Mouse (Mus musculus) MEL (cell line): ENCODE data around the gene Fads1. TPM values are rescaled to one million over a fixed set of nuclear protein-coding genes. Genes with fewer than 3 reads are reported as not detected.

Source experiments
- DNase-seq: peaks from one replicate; pipeline ENCODE4 v3.0.0; 2011; ENCODE audit warnings: low read depth, low spot score
- H3K27ac ChIP-seq: 2 replicates; pipeline ENCODE4 v1.5.1; 2012; ENCODE audit warnings: low read depth, mild to moderate bottlenecking, control low read depth, low read length, moderate library complexity; ENCODE audit not compliant: control insufficient read depth
- H3K27me3 ChIP-seq, 2 experiments: fragments of 150-350 bp in 1 of 2; sonication (generic) in 1 of 2; 2 replicates each; pipeline ENCODE4 v1.6.1; 2012; ENCODE audit warnings: low read length in 2 of 2, mild to moderate bottlenecking in 2 of 2, improper control_type of control experiment in 1 of 2, moderate library complexity in 1 of 2; ENCODE audit not compliant: insufficient read depth in 2 of 2, control insufficient read depth in 1 of 2
- H3K36me3 ChIP-seq, 2 experiments: 2 replicates each; pipeline ENCODE4 v1.6.1; 2012 to 2014; ENCODE audit warnings: low read length in 2 of 2, improper control_type of control experiment in 1 of 2, inconsistent platforms in 1 of 2, mild to moderate bottlenecking in 1 of 2; ENCODE audit not compliant: insufficient read depth in 2 of 2, control insufficient read depth in 1 of 2
- H3K4me1 ChIP-seq, 2 experiments: fragments of 150-350 bp in 1 of 2; sonication (generic) in 1 of 2; 2 replicates each; pipeline ENCODE4 v1.6.1; 2012; ENCODE audit warnings: low read length in 2 of 2, improper control_type of control experiment in 1 of 2, mild to moderate bottlenecking in 1 of 2; ENCODE audit not compliant: insufficient read depth in 2 of 2, control insufficient read depth in 1 of 2
- H3K4me3 ChIP-seq, 2 experiments: fragments of 150-350 bp in 1 of 2; sonication (generic) in 1 of 2; 2 replicates each; pipeline ENCODE4 v1.5.1; 2012; ENCODE audit warnings: low read depth in 2 of 2, low read length in 2 of 2, mild to moderate bottlenecking in 2 of 2, moderate library complexity in 2 of 2, control low read depth in 1 of 2, improper control_type of control experiment in 1 of 2; ENCODE audit not compliant: control insufficient read depth in 1 of 2, insufficient read depth in 1 of 2
- H3K79me2 ChIP-seq: 2 replicates; pipeline ENCODE4 v1.6.1; 2012; ENCODE audit warnings: mild to moderate bottlenecking, low read length, moderate library complexity; ENCODE audit not compliant: control insufficient read depth, poor library complexity, insufficient read depth
- H3K9ac ChIP-seq: 2 replicates; pipeline ENCODE4 v1.6.1; 2012; ENCODE audit warnings: low read depth, mild to moderate bottlenecking, control low read depth, low read length, moderate library complexity; ENCODE audit not compliant: control insufficient read depth, poor library complexity, severe bottlenecking
- H3K9me3 ChIP-seq: fragments of 150-350 bp; sonication (generic); replicated peaks from 2 replicates; pipeline ENCODE4 v1.6.1; 2012; ENCODE audit warnings: mild to moderate bottlenecking, low read length, improper control_type of control experiment, moderate library complexity; ENCODE audit not compliant: insufficient read depth
- BHLHE40 ChIP-seq: IDR thresholded peaks from 2 replicates; pipeline ENCODE4 v1.6.1; 2012; ENCODE audit warnings: low read depth, mild to moderate bottlenecking, inconsistent platforms, low read length, improper control_type of control experiment, borderline replicate concordance
- CHD1 ChIP-seq: IDR thresholded peaks from 2 replicates; pipeline ENCODE4 v1.6.1; 2012; ENCODE audit warnings: low read depth, mild to moderate bottlenecking, inconsistent platforms, low read length, improper control_type of control experiment
- ETS1 ChIP-seq: IDR thresholded peaks from 2 replicates; pipeline ENCODE4 v1.6.1; 2012; ENCODE audit warnings: low read depth, mild to moderate bottlenecking, inconsistent platforms, low read length, improper control_type of control experiment, moderate library complexity
- HCFC1 ChIP-seq: IDR thresholded peaks from 2 replicates; pipeline ENCODE4 v1.6.1; 2012; ENCODE audit warnings: low read depth, mild to moderate bottlenecking, inconsistent platforms, low read length, improper control_type of control experiment, moderate library complexity
- MAX ChIP-seq: IDR thresholded peaks from 2 replicates; pipeline ENCODE4 v1.6.1; 2011; ENCODE audit warnings: low read length, improper control_type of control experiment
- MEF2A ChIP-seq: IDR thresholded peaks from 2 replicates; pipeline ENCODE4 v1.6.1; 2014; ENCODE audit warnings: low read depth, mild to moderate bottlenecking, inconsistent platforms, low read length, improper control_type of control experiment; ENCODE audit not compliant: poor library complexity, insufficient replicate concordance, severe bottlenecking; ENCODE audit errors: extremely low read depth
- MXI1 ChIP-seq: IDR thresholded peaks from 2 replicates; pipeline ENCODE4 v1.6.1; 2011; ENCODE audit warnings: mild to moderate bottlenecking, low read depth, low read length, improper control_type of control experiment
- MYB ChIP-seq: IDR thresholded peaks from 2 replicates; pipeline ENCODE4 v1.6.1; 2011; ENCODE audit warnings: mild to moderate bottlenecking, low read depth, low read length, improper control_type of control experiment
- MYC ChIP-seq: IDR thresholded peaks from 2 replicates; pipeline ENCODE4 v1.6.1; 2011; ENCODE audit warnings: low read depth, mild to moderate bottlenecking, low read length, improper control_type of control experiment, moderate library complexity
- NELFE ChIP-seq: IDR thresholded peaks from 2 replicates; pipeline ENCODE4 v1.6.1; 2011; ENCODE audit warnings: low read depth, low read length, improper control_type of control experiment
- NRF1 ChIP-seq: IDR thresholded peaks from 2 replicates; pipeline ENCODE4 v1.6.1; 2014; ENCODE audit warnings: low read depth, mild to moderate bottlenecking, inconsistent platforms, low read length, improper control_type of control experiment, moderate library complexity; ENCODE audit not compliant: poor library complexity, insufficient read depth, severe bottlenecking
- POLR2A ChIP-seq, 2 experiments: IDR thresholded peaks; 2 replicates each; pipeline ENCODE4 v1.6.1; 2011 to 2012; ENCODE audit warnings: low read length in 2 of 2, mild to moderate bottlenecking in 2 of 2, control low read depth in 1 of 2, improper control_type of control experiment in 1 of 2, low read depth in 1 of 2, moderate library complexity in 1 of 2; ENCODE audit not compliant: control insufficient read depth in 1 of 2, insufficient read depth in 1 of 2, poor library complexity in 1 of 2
- POLR2AphosphoS2 ChIP-seq: IDR thresholded peaks from 2 replicates; pipeline ENCODE4 v1.6.1; 2011; ENCODE audit warnings: low read length, improper control_type of control experiment
- RAD21 ChIP-seq: IDR thresholded peaks from 2 replicates; pipeline ENCODE4 v1.6.1; 2011; ENCODE audit warnings: mild to moderate bottlenecking, low read depth, low read length, improper control_type of control experiment
- SIN3A ChIP-seq: IDR thresholded peaks from 2 replicates; pipeline ENCODE4 v1.6.1; 2012; ENCODE audit warnings: low read length, improper control_type of control experiment, inconsistent platforms
- SMC3 ChIP-seq: IDR thresholded peaks from 2 replicates; pipeline ENCODE4 v1.6.1; 2011; ENCODE audit warnings: low read depth, low read length, improper control_type of control experiment
- TBP ChIP-seq: IDR thresholded peaks from 2 replicates; pipeline ENCODE4 v1.8.0; 2011; ENCODE audit warnings: low read depth, low read length, improper control_type of control experiment
- USF1 ChIP-seq: IDR thresholded peaks from 2 replicates; pipeline ENCODE4 v1.6.1; 2014; ENCODE audit warnings: low read depth, mild to moderate bottlenecking, inconsistent platforms, low read length, improper control_type of control experiment, moderate library complexity
- USF2 ChIP-seq, 2 experiments: IDR thresholded peaks; 2 replicates each; pipeline ENCODE4 v1.6.1; 2011 to 2012; ENCODE audit warnings: improper control_type of control experiment in 2 of 2, low read length in 2 of 2, borderline replicate concordance in 1 of 2, inconsistent platforms in 1 of 2, low read depth in 1 of 2, mild to moderate bottlenecking in 1 of 2; ENCODE audit not compliant: insufficient read depth in 1 of 2
- ZMIZ1 ChIP-seq: IDR thresholded peaks from 2 replicates; pipeline ENCODE4 v1.6.1; 2012; ENCODE audit warnings: low read depth, mild to moderate bottlenecking, inconsistent platforms, low read length, improper control_type of control experiment, moderate library complexity
- ZNF384 ChIP-seq: IDR thresholded peaks from 2 replicates; pipeline ENCODE4 v1.6.1; 2012; ENCODE audit warnings: low read depth, mild to moderate bottlenecking, inconsistent platforms, low read length, improper control_type of control experiment
- polyA plus RNA-seq, 2 experiments: library from polyadenylated mRNA; stranded (reverse) in 1 of 2; unstranded in 1 of 2; fragments of >175 nt in 1 of 2; fragments of >200 nt in 1 of 2; gene quantifications; 2 replicates each; pipeline versions ENCODE4 v1.2.1 to v1.2.4; 2012; ENCODE audit warnings: low replicate concordance in 2 of 2, low read depth in 1 of 2; ENCODE audit not compliant: insufficient read length in 2 of 2, insufficient read depth in 1 of 2, missing spikeins in 1 of 2
- total RNA-seq: library from RNA; depleted of rRNA; stranded (reverse); fragments of 300-350 nt; gene quantifications from 2 replicates; pipeline ENCODE4 v1.2.3, GENCODE M21; 2012

Fads1 gene
- total and polyA plus RNA-seq, 3 experiments: 36.7 to 69.7 TPM; not detected in 1

- Histone ChIP-seq H3K4me1 (peaks cover 0 to 10% of the 10 kb centered on the region in 2 experiments; a peak in 2 of 4 replicates), H3K27me3 (no peaks in the 10 kb centered on the region), H3K79me2 (peaks cover 16% of the 10 kb centered on the region), H3K4me3 (peak overlapping the region; percentile 50 to 65), H3K27ac (peak overlapping the region; percentile 67), H3K9ac (peak overlapping the region; percentile 74), H3K9me3 (no peaks in the 10 kb centered on the region), H3K36me3 (peaks cover 0 to 8% of the 10 kb centered on the region in 2 experiments; a peak in 2 of 4 replicates)
- TF ChIP-seq NRF1: no peak
- peak; percentile 78; the same call in 1 of the 2 replicates for TF ChIP-seq BHLHE40
- TF ChIP-seq SIN3A: peak; percentile 84
- TF ChIP-seq MAX: peak; percentile 89
- peak in 1 of 2 experiments; percentile 50; a peak in 2 of 4 replicates for TF ChIP-seq POLR2A (IDR thresholded peaks at IDR 0.05; ENCODE audit: control insufficient read depth in 1 of 2, insufficient read depth in 1 of 2, low read depth in 1 of 2, low read length in 2 of 2, poor library complexity in 1 of 2)
- TF ChIP-seq MXI1: no peak; the same call in 1 of the 2 replicates
- 0 out of 2 replicates have a peak, but pooled peaks have one; percentile 12 for TF ChIP-seq MYB
- TF ChIP-seq SMC3: no peak
- 0 out of 2 replicates have a peak, but pooled peaks have one; percentile 7 for TF ChIP-seq HCFC1
- TF ChIP-seq ZNF384: no peak
- TF ChIP-seq ZMIZ1: 0 out of 2 replicates have a peak, but pooled peaks have one; percentile 33
- TF ChIP-seq USF1: peak; percentile 96
- peak; percentile 55; the same call in 1 of the 2 replicates for TF ChIP-seq TBP
- TF ChIP-seq USF2 (IDR thresholded peaks at IDR 0.05; ENCODE audit: borderline replicate concordance in 1 of 2, insufficient read depth in 1 of 2, low read depth in 1 of 2, low read length in 2 of 2): peak; percentile 62 to 82
- no peak for TF ChIP-seq CHD1
- TF ChIP-seq NELFE: peak; percentile 48
- no peak for TF ChIP-seq RAD21
- TF ChIP-seq POLR2AphosphoS2: no peak
- peak; percentile 62; the same call in 1 of the 2 replicates for TF ChIP-seq MYC
- TF ChIP-seq ETS1: 0 out of 2 replicates have a peak, but pooled peaks have one; percentile 18
- TF ChIP-seq MEF2A: no peak
- peak; percentile 89 for DNase-seq
Observed at GRCm38 (mm10) chr19:10182142-10182541, 546 bp upstream of the Fads1 start.
